Mouse (Mus musculus) lung, postnatal 0 days (tissue): ENCODE measurements at regions not wholly inside any gene's neighbourhood (a gene's known extent, or its start where the extent isn't known, plus 50 kb on each side); places are given as distances from the start of the nearest gene placed in this dataset.
"Not testable (repeated sequence)": the region's sequence is repeated elsewhere in the genome, so short reads cannot be mapped to it uniquely, and the experiment has no call there.

ENCODE experiments used
- ATAC-seq: fragments of 200-750 bp; cut with Nextera tagmentation; 2 replicates; pipeline ENCODE4 v1.8.0; 2017; ENCODE audit warnings: moderate library complexity
- DNase-seq: peaks from one replicate; pipeline ENCODE4 v3.0.0-alpha.2; 2016; ENCODE audit warnings: low spot score
- H3K27ac ChIP-seq: fragments of 300-500 bp; sonication (generic); 2 replicates; pipeline ENCODE4 v1.5.1; 2014; ENCODE audit warnings: antibody characterized with exemption, mild to moderate bottlenecking, low read length, mixed read lengths
- H3K27me3 ChIP-seq: fragments of 300-500 bp; sonication (generic); replicated peaks from 2 replicates; pipeline ENCODE4 v1.6.1; 2014; ENCODE audit warnings: low read length, mixed read lengths; ENCODE audit not compliant: insufficient read depth
- H3K36me3 ChIP-seq: fragments of 300-500 bp; sonication (generic); 2 replicates; pipeline ENCODE4 v1.6.1; 2014; ENCODE audit warnings: low read length, mixed read lengths; ENCODE audit not compliant: insufficient read depth
- H3K4me1 ChIP-seq: fragments of 300-500 bp; sonication (generic); 2 replicates; pipeline ENCODE4 v1.6.1; 2014; ENCODE audit warnings: antibody characterized with exemption, low read depth, low read length, mixed read lengths; ENCODE audit not compliant: insufficient read depth
- H3K4me2 ChIP-seq: fragments of 300-500 bp; sonication (generic); replicated peaks from 2 replicates; pipeline ENCODE4 v1.6.1; 2014; ENCODE audit warnings: low read depth, mild to moderate bottlenecking, low read length, moderate library complexity, mixed read lengths
- H3K4me3 ChIP-seq: fragments of 300-500 bp; sonication (generic); 2 replicates; pipeline ENCODE4 v1.5.1; 2014; ENCODE audit warnings: low read depth, low read length
- H3K9ac ChIP-seq: fragments of 300-500 bp; sonication (generic); replicated peaks from 2 replicates; pipeline ENCODE4 v1.6.1; 2014; ENCODE audit warnings: low read depth, mild to moderate bottlenecking
- H3K9me3 ChIP-seq: fragments of 300-500 bp; sonication (generic); 2 replicates; pipeline ENCODE4 v1.6.1; 2016; ENCODE audit warnings: low read length, mixed read lengths
- CTCF ChIP-seq: IDR thresholded peaks from 2 replicates; pipeline ENCODE4 v1.5.1; 2016; ENCODE audit warnings: antibody characterized with exemption, mild to moderate bottlenecking
- EP300 ChIP-seq: IDR thresholded peaks from 2 replicates; pipeline ENCODE4 v1.6.1; 2016; ENCODE audit warnings: antibody characterized with exemption, mild to moderate bottlenecking, control low read depth
- WGBS: fragments of 180-500 bp; shearing (Covaris S2); extraction: QIAGEN DNeasy Blood & Tissue Kit; methylation state at CpG from one replicate; pipeline ENCODE4 v1.1.7; 2014; 5-methylcytosine and 5-hydroxymethylcytosine counted together

DNA sequence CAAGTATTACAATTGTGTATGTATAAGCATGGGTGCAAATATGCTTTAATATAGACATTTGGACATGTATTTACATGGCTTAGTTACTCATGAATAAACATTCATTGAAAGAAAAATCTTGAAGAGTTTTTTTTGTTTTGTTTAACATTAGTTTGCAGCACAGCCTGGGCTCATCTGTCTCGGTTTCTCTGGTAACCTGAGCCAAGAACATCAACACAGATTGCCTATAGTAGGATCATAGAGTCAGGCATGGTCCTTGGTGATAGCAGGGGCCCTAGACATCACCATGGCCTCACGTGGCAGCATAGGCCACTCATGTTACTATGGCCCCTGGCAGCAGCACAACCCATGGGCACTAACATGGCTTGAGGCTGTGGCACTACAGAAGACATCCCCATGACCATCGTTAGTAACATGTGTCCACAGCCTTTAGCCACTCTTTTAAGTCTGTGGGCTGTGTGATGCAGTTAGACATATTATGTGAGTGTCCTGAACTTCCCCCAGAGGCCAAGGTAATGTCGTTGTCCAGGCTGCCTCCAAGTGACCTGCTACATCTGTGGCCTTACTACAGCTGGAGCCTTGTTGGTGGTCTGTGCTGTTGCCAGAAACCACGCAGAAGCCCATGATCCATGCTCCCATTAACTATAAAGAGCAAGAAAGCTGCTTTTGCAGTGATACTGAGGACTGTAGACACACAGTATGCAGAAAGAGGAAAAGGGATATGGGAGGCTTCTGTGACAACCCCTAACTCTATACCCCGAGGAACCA, 499.9 kb upstream of the Mdga2 start:
- H3K4me3 ChIP-seq = no peak overlapping the region
- H3K27ac ChIP-seq = no peak overlapping the region
- H3K27me3 ChIP-seq = no peaks in the 10 kb centered on the region
- no peak overlapping the region for H3K9ac ChIP-seq
- DNase-seq (no peak), ATAC-seq (peak; percentile 14; the same call in 1 of the 2 replicates)
- H3K4me2 ChIP-seq = no peak overlapping the region
- TF ChIP-seq CTCF = no peak
- TF ChIP-seq EP300 = no peak
- no peaks in the 10 kb centered on the region for H3K36me3 ChIP-seq
- no peaks in the 10 kb centered on the region for H3K4me1 ChIP-seq
- WGBS = 45% methylated on average over 6 of the region's 6 CpGs
- no peaks in the 10 kb centered on the region for H3K9me3 ChIP-seq

DNA sequence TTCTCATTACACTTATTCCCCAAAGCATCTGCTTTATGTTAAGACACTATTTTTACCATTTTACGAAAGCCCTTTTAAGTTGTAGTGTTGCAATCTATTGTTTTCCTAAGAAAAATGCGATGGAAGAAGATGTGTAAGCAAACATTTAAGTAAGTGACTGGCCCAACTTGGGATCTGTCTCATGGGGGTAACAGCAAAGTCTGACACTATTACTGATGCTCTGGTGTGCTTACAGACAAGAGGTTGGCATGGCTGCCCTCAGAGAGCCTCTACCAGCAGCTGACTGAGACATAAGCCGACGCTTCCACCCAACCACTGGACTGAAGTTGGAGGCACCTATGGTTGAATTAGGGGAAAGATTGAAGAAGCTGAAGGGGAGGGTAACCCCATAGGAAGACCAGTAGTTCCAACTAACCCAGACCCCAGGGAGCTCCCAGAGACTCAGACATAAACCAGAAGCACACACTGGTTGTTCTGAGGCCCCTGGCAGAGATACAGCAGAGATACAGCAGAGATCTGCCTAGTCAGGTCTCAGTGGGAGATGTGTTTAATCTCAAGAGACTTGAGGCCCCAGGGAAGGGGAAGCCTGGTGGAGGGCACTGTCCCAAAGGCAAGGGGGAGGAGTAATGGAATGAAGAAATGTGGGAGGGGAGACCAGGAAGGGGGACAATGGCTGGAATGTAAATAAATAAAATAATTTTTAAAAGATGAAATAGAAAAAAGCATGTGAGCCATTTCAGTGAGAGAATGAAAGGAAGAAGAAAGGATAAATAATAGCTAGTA, 499.0 kb upstream of the Mdga2 start:
- Histone ChIP-seq H3K9me3 (no peaks in the 10 kb centered on the region), H3K4me2 (no peak overlapping the region), H3K27ac (no peak overlapping the region), H3K4me1 (no peaks in the 10 kb centered on the region), H3K36me3 (no peaks in the 10 kb centered on the region), H3K27me3 (no peaks in the 10 kb centered on the region), H3K9ac (no peak overlapping the region), H3K4me3 (no peak overlapping the region)
- WGBS = 61% methylated on average over 4 of the region's 4 CpGs
- TF ChIP-seq EP300 (peak; percentile 40; the same call in 1 of the 2 replicates), CTCF (no peak)
- peak; percentile 40 for DNase-seq
- 0 out of 2 replicates have a peak, but pooled peaks have one; percentile 41 for ATAC-seq

DNA sequence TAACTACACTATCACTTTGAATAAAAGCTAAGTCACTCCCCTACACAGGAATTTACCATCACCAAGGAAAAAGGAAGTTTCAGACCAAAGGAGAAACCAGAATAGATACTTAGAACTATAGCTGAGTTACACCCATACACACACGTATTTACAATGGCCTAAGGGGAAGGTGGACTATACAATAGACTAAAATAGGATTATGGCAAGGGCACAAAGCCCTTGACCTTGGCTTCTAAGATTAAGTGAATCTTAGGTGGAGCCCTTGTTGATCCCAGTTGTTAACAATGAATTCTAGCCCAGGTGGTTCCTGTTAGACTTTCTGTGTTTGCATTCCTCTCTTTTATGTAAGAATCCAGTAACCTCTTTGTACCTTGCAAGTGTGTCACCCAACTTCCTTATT, 490.0 kb upstream of the Mdga2 start:
- not testable (repeated sequence) for ATAC-seq, H3K9me3 ChIP-seq, H3K27me3 ChIP-seq, H3K36me3 ChIP-seq, H3K27ac ChIP-seq, H3K4me2 ChIP-seq, H3K4me1 ChIP-seq, DNase-seq, H3K4me3 ChIP-seq, H3K9ac ChIP-seq
- WGBS = 56% methylated on average over 1 of the region's 1 CpGs
